Mouse (Mus musculus) hindlimb bud, embryonic 11.5 days (tissue): Measurements from ENCODE around the gene Ppcs.

Experiments
- DNase-seq: peaks from one replicate; pipeline ENCODE4 v3.0.0-alpha.2; 2012; ENCODE audit warnings: low read depth, low spot score; ENCODE audit errors: extremely low spot score

The Ppcs gene

GRCm38 (mm10) chr4:119422294-119422964, at the start of gene Ppcs, which contains the start of gene Zmynd12:
TSS of gene Ppcs (minus strand) at chr4:119422420.
TSS of gene Zmynd12 (plus strand) at chr4:119422814.
- peak; percentile 97 for DNase-seq

GRCm38 (mm10) chr4:119467720-119468380, 45.6 kb upstream of the Ppcs start:
- no peak for DNase-seq

GRCm38 (mm10) chr4:119465841-119466240, 43.6 kb upstream of the Ppcs start:
- DNase-seq, result no peak

- no peak for DNase-seq
Measured at GRCm38 (mm10) chr4:119463756-119464419, 41.7 kb upstream of the Ppcs start.

- DNase-seq, result no peak
Measured at GRCm38 (mm10) chr4:119462858-119463755, 40.9 kb upstream of the Ppcs start.

- no peak for DNase-seq
Measured at GRCm38 (mm10) chr4:119462457-119462856, 40.2 kb upstream of the Ppcs start.

GRCm38 (mm10) chr4:119460728-119461141, 38.5 kb upstream of the Ppcs start:
- DNase-seq, result no peak

- DNase-seq, result no peak
Measured at GRCm38 (mm10) chr4:119460296-119460695, 38.1 kb upstream of the Ppcs start.

GRCm38 (mm10) chr4:119453533-119453932, 31.3 kb upstream of the Ppcs start:
- no peak for DNase-seq

- no peak for DNase-seq
Measured at GRCm38 (mm10) chr4:119453128-119453527, 30.9 kb upstream of the Ppcs start.

GRCm38 (mm10) chr4:119450436-119450835, 28.2 kb upstream of the Ppcs start:
- DNase-seq, result no peak

GRCm38 (mm10) chr4:119447786-119448185, 25.6 kb upstream of the Ppcs start:
- DNase-seq, result no peak

GRCm38 (mm10) chr4:119447261-119447660, 25.0 kb upstream of the Ppcs start:
- DNase-seq, result no peak

GRCm38 (mm10) chr4:119442539-119442938, 20.3 kb upstream of the Ppcs start:
- no peak for DNase-seq

- DNase-seq, result no peak
Measured at GRCm38 (mm10) chr4:119441836-119442235, 19.6 kb upstream of the Ppcs start.

- DNase-seq, result no peak
Measured at GRCm38 (mm10) chr4:119437936-119438335, 15.7 kb upstream of the Ppcs start.

GRCm38 (mm10) chr4:119430678-119431077, 8.5 kb upstream of the Ppcs start:
- no peak for DNase-seq

GRCm38 (mm10) chr4:119427680-119428079, 5.5 kb upstream of the Ppcs start:
- DNase-seq, result no peak

- no peak for DNase-seq
Measured at GRCm38 (mm10) chr4:119425601-119426000, 3.4 kb upstream of the Ppcs start.

- DNase-seq, result no peak
Measured at GRCm38 (mm10) chr4:119425077-119425476, 2.9 kb upstream of the Ppcs start.

- DNase-seq, result no peak
Measured at GRCm38 (mm10) chr4:119421921-119422293, 313 bp downstream of the Ppcs start.
